Mouse (Mus musculus) C2C12 (cell line): ENCODE data around the gene Rangrf. TPM values are rescaled to one million over a fixed set of nuclear protein-coding genes. Genes with fewer than 3 reads are reported as not detected.
A peak's percentile ranks its signal among the peaks of the same experiment; 100 is the strongest.
"Not testable (repeated sequence)": the region's sequence is repeated elsewhere in the genome, so short reads cannot be mapped to it uniquely, and the experiment has no call there.

Experiments
- H3K27me3 ChIP-seq: one replicate; pipeline ENCODE4 v1.6.1; 2011; ENCODE audit not compliant: control insufficient read depth, insufficient read depth, insufficient read length
- H3K36me3 ChIP-seq: one replicate; pipeline ENCODE4 v1.6.1; 2011; ENCODE audit not compliant: control insufficient read depth, insufficient read depth
- H3K4me3 ChIP-seq: one replicate; pipeline ENCODE4 v1.5.1; 2011; ENCODE audit warnings: mild to moderate bottlenecking, control low read depth; ENCODE audit not compliant: poor library complexity, insufficient read depth, severe bottlenecking
- H3K79me2 ChIP-seq: one replicate; pipeline ENCODE4 v1.6.1; 2011; ENCODE audit not compliant: control insufficient read depth, insufficient read depth
- H3K79me3 ChIP-seq: one replicate; pipeline ENCODE4 v1.6.1; 2011; ENCODE audit warnings: low read depth, control low read depth
- H3ac ChIP-seq: one replicate; pipeline ENCODE3; 2011; ENCODE audit warnings: low read depth; ENCODE audit not compliant: control insufficient read depth, insufficient read length
- CEBPB ChIP-seq: IDR thresholded peaks from one replicate; pipeline ENCODE4 v1.6.1; 2011; ENCODE audit warnings: low read depth, mild to moderate bottlenecking, control low read depth, moderate library complexity
- CTCF ChIP-seq: IDR thresholded peaks from one replicate; pipeline ENCODE4 v1.5.1; 2011; ENCODE audit not compliant: control insufficient read depth, insufficient read depth, insufficient read length
- FOSL1 ChIP-seq: IDR thresholded peaks from one replicate; pipeline ENCODE4 v1.8.0; 2011; ENCODE audit warnings: mild to moderate bottlenecking, low read length; ENCODE audit not compliant: poor library complexity, insufficient read depth, severe bottlenecking
- MAX ChIP-seq: IDR thresholded peaks from one replicate; pipeline ENCODE4 v1.6.1; 2011; ENCODE audit warnings: mild to moderate bottlenecking, control low read depth
- MYOD1 ChIP-seq: IDR thresholded peaks from one replicate; pipeline ENCODE4 v1.6.1; 2011; ENCODE audit warnings: low read depth; ENCODE audit not compliant: control insufficient read depth, insufficient read length
- MYOG ChIP-seq: IDR thresholded peaks from one replicate; pipeline ENCODE4 v1.6.1; 2011; ENCODE audit not compliant: control insufficient read depth, insufficient read length; ENCODE audit errors: extremely low read depth
- USF1 ChIP-seq: IDR thresholded peaks from one replicate; pipeline ENCODE4 v1.6.1; 2011; ENCODE audit warnings: low read depth, mild to moderate bottlenecking, control low read depth, moderate library complexity
- polyA plus RNA-seq: library from polyadenylated mRNA; unstranded; fragments of >200 nt; fragmentation: generic; extraction: Trizol; gene quantifications from one replicate; pipeline ENCODE4 v1.2.1, GENCODE M21; 2012; ENCODE audit warnings: missing spikeins

The Rangrf gene
- polyA plus RNA-seq, 1 experiment = 76.2 TPM

GRCm38 (mm10) chr11:68968752-68969151, 6.2 kb downstream of the Rangrf start:
- TF ChIP-seq CEBPB (no peak), MYOG (no peak), CTCF (no peak), MAX (no peak), USF1 (no peak), FOSL1 (no peak), MYOD1 (no peak)
- no peak overlapping the region for H3ac ChIP-seq
- no peaks in the 10 kb centered on the region for H3K27me3 ChIP-seq
- H3K79me3 ChIP-seq = no peaks in the 10 kb centered on the region
- no peaks in the 10 kb centered on the region for H3K36me3 ChIP-seq
- no peak overlapping the region for H3K4me3 ChIP-seq
- no peaks in the 10 kb centered on the region for H3K79me2 ChIP-seq

DNA sequence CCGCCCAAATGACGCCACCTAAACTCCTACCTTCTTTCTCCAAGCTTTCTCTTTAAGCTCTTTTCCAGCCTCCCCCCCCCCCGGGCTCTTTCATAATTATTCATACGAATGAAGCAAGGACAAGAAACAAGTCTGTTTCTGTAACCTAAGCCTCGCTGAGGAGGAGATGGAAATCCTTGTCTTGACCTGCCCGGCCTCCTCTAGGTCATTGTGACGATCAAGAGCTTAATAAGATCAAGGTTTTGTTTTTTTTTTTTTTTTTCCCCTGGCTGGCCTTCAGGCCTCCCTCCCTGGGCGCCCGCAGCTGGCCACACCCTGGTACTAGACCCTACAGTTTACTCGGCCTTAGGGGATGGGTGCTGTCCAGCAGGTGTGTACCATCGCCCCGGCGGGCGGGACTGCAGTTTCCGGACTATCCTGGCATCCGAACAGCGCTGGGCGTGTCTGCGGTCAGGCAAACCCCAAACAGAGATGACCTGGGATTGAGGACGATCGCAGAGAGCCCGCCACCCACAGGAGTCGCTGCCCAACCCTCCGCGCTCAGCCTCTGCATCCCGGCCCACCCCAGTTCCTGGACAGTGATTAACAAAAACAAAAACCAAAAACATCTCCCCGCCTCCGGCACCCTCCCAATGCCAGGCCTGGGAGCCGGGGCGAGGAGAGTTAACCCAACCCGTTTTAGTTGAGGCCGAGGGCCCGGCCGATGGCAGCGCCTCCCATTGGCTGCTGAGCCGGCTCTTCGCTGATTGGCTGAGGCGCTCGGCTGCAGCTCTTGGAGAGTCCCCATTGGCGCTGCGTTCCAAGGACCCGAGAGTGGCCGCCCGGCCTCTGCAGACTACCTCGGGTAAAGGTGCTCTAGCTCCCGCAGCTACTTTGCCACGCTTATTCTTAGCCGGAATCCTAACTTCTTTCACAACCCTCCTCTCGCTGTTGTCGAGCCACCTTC, 7.4 kb downstream of the Rangrf start, which contains the start of gene Slc25a35:
Gene Slc25a35 (plus strand): TSS at position 795 of the 946 bp plus-strand sequence.
- Histone ChIP-seq H3K4me3 (peak within 1 kb of the TSS; percentile 25), H3K27me3 (no peaks in the 10 kb centered on the region), H3K36me3 (no peaks in the 10 kb centered on the region), H3ac (peak within 1 kb of the TSS; percentile 4), H3K79me2 (no peaks in the 10 kb centered on the region), H3K79me3 (no peaks in the 10 kb centered on the region)
- TF ChIP-seq FOSL1 = no peak
- TF ChIP-seq MAX = peak; percentile 9
- no peak for TF ChIP-seq CTCF
- TF ChIP-seq CEBPB = no peak
- TF ChIP-seq MYOG = no peak
- TF ChIP-seq MYOD1 = no peak

DNA sequence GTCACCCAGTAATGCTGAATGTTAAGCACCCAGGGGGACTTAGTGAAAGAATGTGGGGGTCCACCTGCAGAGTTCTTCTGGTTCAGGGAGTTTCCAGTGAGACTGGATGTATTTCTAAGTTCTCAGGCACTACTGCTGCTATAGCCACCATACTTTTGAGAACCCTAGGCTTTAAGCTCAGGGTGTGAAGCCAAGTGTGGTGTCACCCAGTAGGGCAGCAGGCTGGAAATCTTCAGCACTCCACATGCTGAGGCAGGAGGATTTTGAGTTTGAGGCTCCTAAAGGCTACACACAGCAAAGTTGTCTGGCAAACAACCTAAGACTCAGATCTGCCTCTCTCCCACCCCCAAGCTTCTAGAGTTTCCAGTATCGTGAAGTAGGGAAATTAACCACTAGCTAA, 8.4 kb downstream of the Rangrf start:
- Histone ChIP-seq H3K79me2 (no peaks in the 10 kb centered on the region), H3K79me3 (no peaks in the 10 kb centered on the region), H3K4me3 (no peak overlapping the region), H3ac (no peak overlapping the region), H3K36me3 (no peaks in the 10 kb centered on the region), H3K27me3 (no peaks in the 10 kb centered on the region)
- TF ChIP-seq FOSL1 (no peak), USF1 (no peak), MAX (no peak), CEBPB (no peak), MYOG (no peak), CTCF (no peak), MYOD1 (no peak)

GRCm38 (mm10) chr11:68965845-68966244, 9.1 kb downstream of the Rangrf start:
- no peak overlapping the region for H3K4me3 ChIP-seq
- H3K36me3 ChIP-seq = no peaks in the 10 kb centered on the region
- H3K79me2 ChIP-seq = no peaks in the 10 kb centered on the region
- no peaks in the 10 kb centered on the region for H3K27me3 ChIP-seq
- no peaks in the 10 kb centered on the region for H3K79me3 ChIP-seq
- TF ChIP-seq MYOG (no peak), MAX (peak; percentile 19)
- H3ac ChIP-seq = no peak overlapping the region

GRCm38 (mm10) chr11:68965050-68965449, 9.9 kb downstream of the Rangrf start:
- Histone ChIP-seq H3K36me3 (no peaks in the 10 kb centered on the region), H3K4me3 (no peak overlapping the region)
- no peak for TF ChIP-seq MYOD1
- TF ChIP-seq FOSL1 = no peak
- TF ChIP-seq MYOG = no peak
- TF ChIP-seq USF1 = no peak
- TF ChIP-seq CEBPB = no peak
- TF ChIP-seq CTCF = no peak
- TF ChIP-seq MAX = no peak

GRCm38 (mm10) chr11:68963405-68963804, 11.6 kb downstream of the Rangrf start:
- Histone ChIP-seq H3ac (no peak overlapping the region), H3K27me3 (no peaks in the 10 kb centered on the region), H3K36me3 (no peaks in the 10 kb centered on the region), H3K4me3 (no peak overlapping the region), H3K79me3 (no peaks in the 10 kb centered on the region), H3K79me2 (no peaks in the 10 kb centered on the region)
- TF ChIP-seq CEBPB (no peak), CTCF (no peak), MAX (no peak), USF1 (no peak), MYOG (no peak), MYOD1 (no peak), FOSL1 (no peak)

More at GRCm38 (mm10) chr11:68965050-68965449, 9.9 kb downstream of the Rangrf start:
- H3K79me2 ChIP-seq = no peaks in the 10 kb centered on the region
- no peaks in the 10 kb centered on the region for H3K79me3 ChIP-seq
- no peak overlapping the region for H3ac ChIP-seq
- H3K27me3 ChIP-seq = no peaks in the 10 kb centered on the region

- not testable (repeated sequence) for H3K79me3 ChIP-seq
Observed at GRCm38 (mm10) chr11:68962159-68962558, 12.8 kb downstream of the Rangrf start.

More at GRCm38 (mm10) chr11:68962159-68962558, 12.8 kb downstream of the Rangrf start:
- not testable (repeated sequence) for H3K27me3 ChIP-seq, H3K36me3 ChIP-seq, H3K4me3 ChIP-seq, H3ac ChIP-seq, H3K79me2 ChIP-seq
